In the genomic region with DNA sequence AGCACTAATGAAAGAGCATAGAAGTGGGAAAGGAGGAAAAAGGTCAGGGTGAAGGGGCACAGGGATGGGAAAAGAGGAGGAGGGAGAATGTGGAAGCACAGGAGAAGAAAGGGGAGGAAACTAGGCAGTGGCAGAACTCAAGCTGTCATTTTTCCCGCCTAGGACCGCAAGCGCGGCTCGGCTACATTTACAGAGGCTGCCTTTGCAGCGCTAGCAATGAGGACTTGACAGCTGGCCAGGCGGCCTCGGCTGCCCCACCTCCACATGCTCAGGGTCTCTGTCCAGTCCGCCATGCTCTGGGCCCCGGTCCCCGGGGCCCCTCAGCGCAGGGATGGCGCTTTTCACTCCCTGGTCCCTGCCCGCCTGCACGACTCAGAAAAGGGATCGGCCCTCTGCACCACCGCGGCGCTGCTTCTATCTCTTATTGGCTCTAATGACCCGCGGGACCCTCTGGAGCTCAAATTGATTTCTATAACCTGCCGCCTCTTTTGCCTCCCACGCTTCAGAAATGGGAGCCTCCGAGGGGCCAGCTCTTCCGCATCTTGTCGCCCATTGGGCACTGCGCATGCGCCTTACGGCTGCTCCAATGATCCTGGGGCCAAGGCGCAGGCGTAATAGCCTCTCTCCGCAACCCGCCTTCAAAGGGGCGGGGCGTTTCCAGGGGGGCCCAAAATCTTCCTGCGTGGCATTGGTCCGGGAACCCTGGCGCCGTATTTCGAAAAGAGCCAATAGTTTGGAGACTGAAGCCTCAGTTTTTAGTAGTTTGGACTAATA, we compare ENCODE assay signal across 8 mouse cellular contexts. TPM values are rescaled to one million over a fixed set of nuclear protein-coding genes. Genes with fewer than 3 reads are reported as not detected.
A peak's percentile ranks its signal among the peaks of the same experiment; 100 is the strongest.
DNase-seq lines count a peak whose midpoint lies in the region; ATAC-seq and TF ChIP-seq lines count a peak whose summit lies in the region.

A gene (minus strand): TSS at position 517 of the 774 bp plus-strand sequence.

- TF ChIP-seq CTCF in heart, postnatal 0 days (IDR thresholded peaks at IDR 0.05; ENCODE audit: low read depth) = no peak
- TF ChIP-seq CTCF in testis, adult 2 months (IDR thresholded peaks at IDR 0.05; ENCODE audit: control insufficient read depth, insufficient read depth, insufficient replicate concordance, low read depth, low read length) = no peak

- ATAC-seq in forebrain, embryonic 11.5 days (replicated peaks; ENCODE audit: low FRiP score) = peak; percentile 89
- ATAC-seq in heart, postnatal 0 days (ENCODE audit: insufficient read depth, low read depth) = peak; percentile 83
- ATAC-seq in liver, embryonic 16.5 days (ENCODE audit: low read depth) = peak; percentile 90
- ATAC-seq in neural tube, embryonic 13.5 days (ENCODE audit: low read depth) = peak; percentile 91

- H3K4me3 ChIP-seq in forebrain, embryonic 11.5 days (ENCODE audit: low read depth, low read length) = peak within 1 kb of the TSS; percentile 52
- peak within 1 kb of the TSS; percentile 68 for H3K4me3 ChIP-seq in heart, postnatal 0 days (ENCODE audit: low read depth, low read length)
- peak within 1 kb of the TSS; percentile 77 for H3K4me3 ChIP-seq in liver, embryonic 16.5 days (ENCODE audit: low read depth, low read length)
- H3K4me3 ChIP-seq in neural tube, embryonic 13.5 days = peak within 1 kb of the TSS; percentile 59
- H3K4me3 ChIP-seq in testis, adult 2 months (ENCODE audit: control insufficient read depth, low read depth, low read length) = peak within 1 kb of the TSS; percentile 81

- 23% methylated on average over 40 of the region's 40 CpGs for WGBS in forebrain, embryonic 11.5 days
- WGBS in heart, postnatal 0 days = 16% methylated on average over 40 of the region's 40 CpGs
- 23% methylated on average over 38 of the region's 40 CpGs for WGBS in liver, embryonic 16.5 days (ENCODE audit: insufficient replicate concordance)
- 20% methylated on average over 39 of the region's 40 CpGs for WGBS in neural tube, embryonic 13.5 days

- peak; percentile 83 to 87 for DNase-seq in CD8-positive naive resting alpha-beta T cell, adult 2 months (ENCODE audit: low read depth in 2 of 2, low spot score in 2 of 2)
- DNase-seq in c-Kit-positive CD71-negative TER-119-negative erythroid progenitor cells, embryonic 14.5 days (ENCODE audit: low read depth) = peak; percentile 83
- DNase-seq in forebrain, embryonic 11.5 days (ENCODE audit: low spot score) = peak; percentile 93
- peak; percentile 86 for DNase-seq in heart, postnatal 0 days (ENCODE audit: low spot score)
- peak; percentile 91 to 95 for DNase-seq in kidney, postnatal 4 days

- peak within 1 kb of the TSS; percentile 65 for H3K9ac ChIP-seq in forebrain, embryonic 11.5 days (ENCODE audit: low read length)
- peak within 1 kb of the TSS; percentile 62; the same call in 1 of the 2 replicates for H3K9ac ChIP-seq in heart, postnatal 0 days (replicated peaks; ENCODE audit: low read depth, low read length)
- peak within 1 kb of the TSS; percentile 74 for H3K9ac ChIP-seq in liver, embryonic 16.5 days (ENCODE audit: low read depth, low read length)
- peak within 1 kb of the TSS; percentile 70 for H3K9ac ChIP-seq in neural tube, embryonic 13.5 days

- no peak for TF ChIP-seq EP300 in heart, postnatal 0 days (IDR thresholded peaks at IDR 0.05; ENCODE audit: low read depth)

- H3K36me3 ChIP-seq in forebrain, embryonic 11.5 days (ENCODE audit: control insufficient read depth, insufficient read depth, low read length) = no peaks in the 10 kb centered on the region
- no peaks in the 10 kb centered on the region for H3K36me3 ChIP-seq in heart, postnatal 0 days (replicated peaks; ENCODE audit: control insufficient read depth, insufficient read depth, low read length)
- no peaks in the 10 kb centered on the region for H3K36me3 ChIP-seq in liver, embryonic 16.5 days (ENCODE audit: control insufficient read depth, insufficient read depth)
- no peaks in the 10 kb centered on the region for H3K36me3 ChIP-seq in neural tube, embryonic 13.5 days
- H3K36me3 ChIP-seq in testis, adult 2 months (ENCODE audit: control insufficient read depth, insufficient read depth, low read length) = no peaks in the 10 kb centered on the region

- H3K4me2 ChIP-seq in forebrain, embryonic 11.5 days (ENCODE audit: low read depth, low read length, severe bottlenecking) = peak within 1 kb of the TSS; percentile 53
- peak within 1 kb of the TSS; percentile 85 for H3K4me2 ChIP-seq in heart, postnatal 0 days (ENCODE audit: low read depth, low read length)
- peak within 1 kb of the TSS; percentile 78 for H3K4me2 ChIP-seq in liver, embryonic 16.5 days (ENCODE audit: low read depth, low read length)
- H3K4me2 ChIP-seq in neural tube, embryonic 13.5 days = peak within 1 kb of the TSS; percentile 66

- H3K27ac ChIP-seq in forebrain, embryonic 11.5 days (ENCODE audit: low read depth, low read length) = peak within 1 kb of the TSS; percentile 76
- H3K27ac ChIP-seq in heart, postnatal 0 days (ENCODE audit: low read depth) = peak within 1 kb of the TSS; percentile 77
- peak within 1 kb of the TSS; percentile 63 for H3K27ac ChIP-seq in liver, embryonic 16.5 days (ENCODE audit: low read length)
- H3K27ac ChIP-seq in neural tube, embryonic 13.5 days (replicated peaks) = peak within 1 kb of the TSS; percentile 83
- H3K27ac ChIP-seq in testis, adult 2 months (ENCODE audit: control insufficient read depth, insufficient read depth, low read depth, low read length) = peak within 1 kb of the TSS; percentile 84

- H3K27me3 ChIP-seq in forebrain, embryonic 11.5 days (ENCODE audit: control insufficient read depth, insufficient read depth, low read length) = no peaks in the 10 kb centered on the region
- H3K27me3 ChIP-seq in heart, postnatal 0 days (ENCODE audit: control insufficient read depth, insufficient read depth, low read length) = no peaks in the 10 kb centered on the region
- H3K27me3 ChIP-seq in liver, embryonic 16.5 days (ENCODE audit: control insufficient read depth, insufficient read depth, low read depth, low read length) = no peaks in the 10 kb centered on the region
- H3K27me3 ChIP-seq in neural tube, embryonic 13.5 days = no peaks in the 10 kb centered on the region
- no peaks in the 10 kb centered on the region for H3K27me3 ChIP-seq in testis, adult 2 months (ENCODE audit: control insufficient read depth, insufficient read depth, low read length)

- no peaks in the 10 kb centered on the region for H3K9me3 ChIP-seq in forebrain, embryonic 11.5 days (ENCODE audit: control insufficient read depth, low read length)
- no peaks in the 10 kb centered on the region for H3K9me3 ChIP-seq in heart, postnatal 0 days (replicated peaks; ENCODE audit: control insufficient read depth, low read length)
- H3K9me3 ChIP-seq in liver, embryonic 16.5 days (replicated peaks; ENCODE audit: control insufficient read depth, low read length) = no peaks in the 10 kb centered on the region
- H3K9me3 ChIP-seq in neural tube, embryonic 13.5 days = no peaks in the 10 kb centered on the region

- no peaks in the 10 kb centered on the region for H3K4me1 ChIP-seq in forebrain, embryonic 11.5 days (replicated peaks; ENCODE audit: control insufficient read depth, insufficient read depth, low read length)
- no peaks in the 10 kb centered on the region for H3K4me1 ChIP-seq in heart, postnatal 0 days (ENCODE audit: control insufficient read depth, insufficient read depth)
- H3K4me1 ChIP-seq in liver, embryonic 16.5 days (ENCODE audit: control insufficient read depth, low read depth, low read length) = peaks cover 4% of the 10 kb centered on the region
- no peaks in the 10 kb centered on the region for H3K4me1 ChIP-seq in neural tube, embryonic 13.5 days (replicated peaks)
- H3K4me1 ChIP-seq in testis, adult 2 months (ENCODE audit: control insufficient read depth, insufficient read depth, low read length) = peaks cover 6% of the 10 kb centered on the region

- peak; percentile 30; the same call in 1 of the 2 replicates for TF ChIP-seq POLR2A in testis, adult 2 months (IDR thresholded peaks at IDR 0.05; ENCODE audit: control insufficient read depth, low read depth, low read length)

RNA-seq across cellular contexts. Expression of the gene that starts here (rescaled TPM):
- polyA plus RNA-seq in forebrain, embryonic 11.5 days (2014; fragmentation: Nextera tagmentation; extraction: Ambion mirVana) = 8.7 and 10.2 TPM in 2 replicates
- total RNA-seq in heart, postnatal 0 days (2014; rRNA removed; ENCODE audit: low replicate concordance) = 19.1 and 21.7 TPM in 2 replicates
- polyA plus RNA-seq in heart, postnatal 0 days (2015; fragmentation: Nextera tagmentation; extraction: Ambion mirVana) = 17.2 and 19.1 TPM in 2 replicates
- 4.4 and 4.6 TPM in 2 replicates for polyA plus RNA-seq in liver, embryonic 16.5 days (2015; fragmentation: Nextera tagmentation; extraction: Ambion mirVana)
- 5.1 and 5.7 TPM in 2 replicates for polyA plus RNA-seq in neural tube, embryonic 13.5 days (2015; fragmentation: Nextera tagmentation; extraction: Ambion mirVana)
- 1.7 and 2.9 TPM in 2 replicates for polyA plus RNA-seq in testis, adult 2 months (2012; rRNA removed)

Comparison
In these comparisons a context has a peak if more than half of its experiments do, and no peak if none do; other contexts are left out.
1. Peak in every context shown above with its lines: DNase-seq, ATAC-seq, H3K4me3 ChIP-seq and H3K27ac ChIP-seq.